Mouse (Mus musculus) adrenal gland, adult 2 months (tissue): ENCODE data around the gene Glg1. TPM values are rescaled to one million over a fixed set of nuclear protein-coding genes. Genes with fewer than 3 reads are reported as not detected.
"Not testable (repeated sequence)": the region's sequence is repeated elsewhere in the genome, so short reads cannot be mapped to it uniquely, and the experiment has no call there.

ENCODE experiments used
- DNase-seq: peaks from one replicate; pipeline ENCODE4 v3.0.0; 2021
- microRNA-seq, 2 experiments: library from miRNA; unstranded; fragments of <30 nt; microRNA quantifications; one replicate each; pipeline ENCODE4 v1.2.0; 2021
- polyA plus RNA-seq: library from polyadenylated mRNA; depleted of rRNA; stranded (reverse); fragments of >200 nt; gene quantifications from 2 replicates; pipeline ENCODE4 v1.2.3, GENCODE M21; 2012; rRNA removed
- total RNA-seq, 2 experiments: library from RNA; stranded (reverse); gene quantifications; 2 replicates each; pipeline ENCODE4 v1.2.3; 2021

The Glg1 gene
- total and polyA plus RNA-seq, 3 experiments, result 52.6 to 110 (median 100) TPM

DNA sequence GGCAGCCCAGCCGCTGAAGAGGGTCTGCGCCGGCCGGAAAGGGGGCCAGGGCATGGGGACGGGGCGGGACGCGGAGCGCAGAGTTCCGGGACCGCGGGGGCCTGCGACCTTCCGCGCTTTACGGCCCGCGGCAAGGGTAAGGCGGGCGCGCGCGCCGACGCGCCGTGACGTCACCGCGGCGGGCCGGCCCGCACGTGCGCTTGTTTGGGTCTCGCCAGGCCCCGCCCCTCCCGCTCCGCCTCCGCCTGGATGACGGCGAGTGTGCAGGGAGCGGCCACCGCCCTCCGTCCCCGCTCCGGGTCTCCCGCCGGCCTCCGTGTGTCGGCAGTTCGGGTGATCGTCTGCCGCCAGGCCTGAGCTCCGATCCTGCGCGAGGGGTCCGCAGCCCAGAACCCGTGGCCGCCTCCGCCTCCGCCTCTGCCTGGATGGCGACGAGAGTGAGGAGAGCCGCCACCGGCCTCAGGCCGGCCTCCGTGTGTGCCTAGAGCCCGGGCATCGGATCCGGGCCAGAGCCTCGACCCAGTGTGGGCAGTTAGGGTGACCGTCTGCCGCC is 113.5 kb downstream of the Glg1 start:
- DNase-seq, result peak; percentile 98

DNA sequence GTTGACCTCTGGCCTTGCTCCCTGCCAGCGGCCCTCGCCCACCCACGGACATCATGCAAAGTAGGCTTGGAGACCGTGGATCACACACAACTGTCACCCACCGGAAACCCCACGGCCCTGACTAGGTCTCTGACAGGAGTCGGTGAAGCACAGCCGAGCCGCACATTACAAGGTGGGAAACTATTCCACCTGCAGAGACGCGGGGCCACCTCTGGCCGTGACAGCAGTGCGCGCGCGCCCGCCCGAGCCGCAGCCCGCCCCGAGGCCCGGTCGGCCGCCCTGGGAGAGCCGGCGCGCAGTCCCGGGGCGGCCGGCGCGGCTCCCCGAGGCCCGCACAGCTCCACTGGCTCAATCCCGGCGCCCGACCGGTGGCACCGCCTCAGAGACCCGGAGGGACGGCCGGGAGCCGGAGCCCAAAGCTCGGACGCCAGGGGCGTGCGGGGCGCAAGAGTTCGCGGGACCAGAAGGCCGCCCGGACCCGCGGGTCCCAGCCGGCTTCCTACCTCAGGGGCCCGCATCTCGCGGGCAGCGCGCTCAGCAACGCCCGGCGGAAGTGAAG is 114.0 kb downstream of the Glg1 start:
- DNase-seq, result not testable (repeated sequence)

DNA sequence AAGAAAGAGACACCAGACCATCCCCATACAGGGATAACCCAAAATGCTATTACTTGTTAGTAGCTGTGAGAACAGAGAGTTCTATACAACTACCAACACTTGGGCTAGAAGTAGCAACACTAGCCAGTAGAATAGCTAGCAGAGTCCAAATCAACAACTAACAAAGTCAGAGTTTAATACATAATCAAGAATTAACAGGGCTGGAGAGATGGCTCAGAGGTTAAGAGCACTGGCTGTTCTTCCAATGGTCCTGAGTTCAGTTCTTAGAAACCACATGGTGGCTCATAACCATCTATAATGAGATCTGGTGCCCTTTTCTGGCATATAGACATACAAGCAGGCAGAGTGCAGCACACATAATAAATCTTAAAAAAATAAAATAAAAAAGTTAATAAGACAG is 116.5 kb downstream of the Glg1 start:
- no peak for DNase-seq

DNA sequence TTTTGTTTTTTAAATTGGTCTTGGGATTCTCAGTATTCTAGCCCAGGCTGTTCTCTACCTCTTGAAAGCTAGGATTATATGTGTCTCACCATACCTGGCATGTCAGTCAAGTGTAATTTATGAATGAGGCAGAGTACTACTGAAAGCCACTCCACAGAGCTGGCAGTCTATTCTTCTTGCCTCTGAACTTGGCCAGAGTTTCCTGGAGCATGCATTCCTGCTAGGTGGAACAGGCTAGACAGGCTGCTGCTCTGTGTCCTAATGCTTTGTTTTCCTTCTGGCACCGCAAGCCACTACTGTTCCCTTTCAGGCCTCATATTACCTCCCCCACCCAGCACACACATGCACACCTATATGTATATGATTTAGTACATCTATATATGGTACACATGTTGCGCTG is 128.3 kb downstream of the Glg1 start:
- DNase-seq, result no peak

DNA sequence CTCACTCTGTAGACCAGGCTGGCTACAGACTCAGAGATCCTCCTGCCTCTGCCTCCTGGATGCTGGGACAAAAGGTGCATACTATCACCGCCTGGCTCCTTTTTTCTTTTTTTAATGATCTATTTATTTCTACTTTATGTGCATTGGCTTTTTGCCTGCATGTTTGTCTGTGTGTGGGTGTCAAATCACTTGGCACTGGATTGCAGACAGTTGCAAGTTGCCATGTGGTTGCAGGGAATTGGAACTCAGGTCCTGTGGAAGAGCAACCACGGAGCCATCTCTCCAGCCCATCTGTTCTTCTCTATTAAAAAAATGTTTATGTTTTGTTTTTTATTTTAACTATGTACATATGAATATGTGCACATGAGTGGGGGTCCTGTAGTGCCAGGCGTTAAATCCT is 139.5 kb downstream of the Glg1 start:
- no peak for DNase-seq

DNA sequence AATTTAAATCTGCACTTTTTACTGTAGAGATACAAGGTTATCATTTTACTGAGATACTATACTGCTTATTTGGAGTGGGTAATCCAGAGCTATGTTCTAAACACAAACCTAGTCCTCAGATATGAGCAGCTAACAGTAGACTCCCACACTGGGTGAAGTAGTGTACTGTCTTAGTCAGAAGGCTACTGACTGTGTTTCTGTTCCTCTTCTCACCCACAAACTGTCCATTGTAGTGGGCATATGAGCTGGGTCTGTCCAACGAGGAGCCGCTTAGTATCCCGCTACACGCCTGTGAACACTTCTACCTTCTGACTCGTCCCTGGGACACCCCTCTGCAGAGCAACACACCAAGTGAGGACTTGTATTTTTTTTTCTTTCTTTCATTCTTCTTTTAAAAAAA is 144.1 kb downstream of the Glg1 start:
- no peak for DNase-seq

Small RNA genes lying within 50 kb of the gene (microRNA-seq; reads per million reads assigned to microRNA genes)
- 0 to 0.22 reads per million in 2 experiments for gene Gm23193

Other genes with a start within 250 kb of the Glg1 start
- gene Ddx19b, start 227.5 kb downstream of the Glg1 start, total RNA-seq, result 10 to 100 TPM in 1 of 2 experiments, 1 to 10 TPM in 1; 8.1 to 11.1 TPM
- gene Ddx19b, start 227.5 kb downstream of the Glg1 start, polyA plus RNA-seq, result 0.96 and 1.3 TPM in 2 replicates
- 100 to 1,000 TPM; 112 to 155 TPM for gene Aars, start 226.1 kb downstream of the Glg1 start, total RNA-seq
- gene Aars, start 226.1 kb downstream of the Glg1 start, polyA plus RNA-seq, result 31.8 and 37.4 TPM in 2 replicates
- gene Exosc6, start 202.9 kb downstream of the Glg1 start, total RNA-seq, result not detected
- 43.3 and 51.4 TPM in 2 replicates for gene Exosc6, start 202.9 kb downstream of the Glg1 start, polyA plus RNA-seq
- gene Clec18a, start 166.8 kb downstream of the Glg1 start, total RNA-seq, result under 1 TPM in 1 of 2 experiments, not detected in 1; 0.14 TPM
- gene Clec18a, start 166.8 kb downstream of the Glg1 start, polyA plus RNA-seq, result 0.04 and 0.11 TPM in 2 replicates
- gene Pdpr, start 164.6 kb downstream of the Glg1 start, total RNA-seq, result 10 to 100 TPM; 34.7 to 37.1 TPM
- gene Pdpr, start 164.6 kb downstream of the Glg1 start, polyA plus RNA-seq, result 17.4 and 19.1 TPM in 2 replicates
- gene Rfwd3, start 41.0 kb upstream of the Glg1 start, total RNA-seq, result 10 to 100 TPM; 50.1 to 54.4 TPM
- 11.6 and 13.6 TPM in 2 replicates for gene Rfwd3, start 41.0 kb upstream of the Glg1 start, polyA plus RNA-seq
- gene Mlkl, start 79.0 kb upstream of the Glg1 start, total RNA-seq, result 10 to 100 TPM in 1 of 2 experiments, 1 to 10 TPM in 1; 8.4 to 25.0 TPM
- gene Mlkl, start 79.0 kb upstream of the Glg1 start, polyA plus RNA-seq, result 1.1 and 2.0 TPM in 2 replicates
- 1 to 10 TPM in 1 of 2 experiments, under 1 TPM in 1; 0.21 to 4.7 TPM for gene Fa2h, start 134.6 kb upstream of the Glg1 start, total RNA-seq
- 19.0 and 37.5 TPM in 2 replicates for gene Fa2h, start 134.6 kb upstream of the Glg1 start, polyA plus RNA-seq